18 mouse cellular contexts compared by ENCODE assay signal in the genomic region with DNA sequence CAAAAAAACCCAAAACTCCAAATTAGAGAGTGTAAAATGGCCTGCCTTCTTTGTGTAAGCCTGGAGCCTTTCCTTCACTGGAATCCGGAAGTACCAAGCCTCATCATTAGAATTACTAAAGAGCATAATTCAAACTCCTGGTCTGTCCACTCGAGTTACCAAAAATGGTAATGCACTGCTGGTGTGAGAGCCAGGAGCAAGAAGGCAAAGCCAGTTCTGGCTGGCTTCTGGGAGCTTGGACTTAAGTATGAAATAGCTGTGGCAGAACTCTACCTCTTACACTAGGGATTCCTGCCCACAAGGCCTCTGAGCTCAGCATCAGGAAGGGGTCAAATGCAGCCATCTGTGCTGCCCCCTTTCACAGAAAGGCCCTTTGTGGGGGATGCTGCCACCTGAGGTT.
DNase-seq lines count a peak whose midpoint lies in the region; ATAC-seq and TF ChIP-seq lines count a peak whose summit lies in the region.
"Had no signal": no experiment of that assay in that cellular context is flagged by ENCODE, and none has a peak within 500 bp of the region (broad histone marks: within the 10 kb centered on the region; RNA-seq: fewer than 3 reads in every experiment).

No protein-coding gene starts in this region.

- ATAC-seq in midbrain, embryonic 14.5 days (ENCODE audit: low FRiP score, low TSS enrichment): no peak
- peak; percentile 49; the same call in 1 of the 2 replicates for ATAC-seq in kidney, embryonic 16.5 days (ENCODE audit: low FRiP score, low TSS enrichment)
- peak; percentile 24; the same call in 1 of the 2 replicates for ATAC-seq in stomach, postnatal 0 days (ENCODE audit: low FRiP score, low TSS enrichment)
- ATAC-seq: intestine, postnatal 0 days had no signal

- no peaks in the 10 kb centered on the region for H3K27me3 ChIP-seq in heart, embryonic 10.5 days (ENCODE audit: insufficient read depth, poor library complexity, severe bottlenecking)
- H3K27me3 ChIP-seq in midbrain, embryonic 10.5 days (ENCODE audit: low read depth, poor library complexity, severe bottlenecking): peaks cover 12% of the 10 kb centered on the region; the same call in 1 of the 2 replicates
- no peaks in the 10 kb centered on the region for H3K27me3 ChIP-seq in midbrain, embryonic 14.5 days (ENCODE audit: control insufficient read depth, insufficient read depth, low read length)
- H3K27me3 ChIP-seq in kidney, embryonic 16.5 days (ENCODE audit: insufficient read depth, low read length): no peaks in the 10 kb centered on the region
- H3K27me3 ChIP-seq in stomach, postnatal 0 days (ENCODE audit: control insufficient read depth, insufficient read depth, low read length): no peaks in the 10 kb centered on the region
- H3K27me3 ChIP-seq: embryonic facial prominence, embryonic 12.5 days; hindbrain, embryonic 12.5 days; liver, embryonic 15.5 days had no signal

- no peak for DNase-seq in heart, embryonic 10.5 days (ENCODE audit: low spot score)
- no peak for DNase-seq in heart, postnatal 25 days (ENCODE audit: low spot score)
- DNase-seq in midbrain, embryonic 10.5 days (ENCODE audit: low spot score): no peak
- DNase-seq in midbrain, embryonic 14.5 days: no peak
- DNase-seq in stomach, postnatal 0 days (ENCODE audit: low spot score): no peak
- no peak for DNase-seq in thymus, postnatal 25 days
- no peak for DNase-seq in urinary bladder, postnatal 10 days (ENCODE audit: low spot score)
- DNase-seq: cerebellum, adult 9-10 months; gastrocnemius, postnatal 10 days; right cerebral cortex, adult 18-20 months; thymus, adult 18-20 months had no signal

- 0 out of 2 replicates have a peak, but pooled peaks cover 15% of the 10 kb centered on the region for H3K36me3 ChIP-seq in heart, embryonic 10.5 days
- H3K36me3 ChIP-seq in midbrain, embryonic 10.5 days: no peaks in the 10 kb centered on the region
- no peaks in the 10 kb centered on the region for H3K36me3 ChIP-seq in midbrain, embryonic 14.5 days (ENCODE audit: control insufficient read depth, insufficient read depth, low read length)
- H3K36me3 ChIP-seq in kidney, embryonic 16.5 days (ENCODE audit: insufficient read depth, low read length): no peaks in the 10 kb centered on the region
- no peaks in the 10 kb centered on the region for H3K36me3 ChIP-seq in stomach, postnatal 0 days (ENCODE audit: control insufficient read depth, insufficient read depth, low read length)
- H3K36me3 ChIP-seq: embryonic facial prominence, embryonic 12.5 days; hindbrain, embryonic 12.5 days; liver, embryonic 15.5 days had no signal

- H3K4me1 ChIP-seq in heart, embryonic 10.5 days: no peaks in the 10 kb centered on the region
- H3K4me1 ChIP-seq in midbrain, embryonic 10.5 days: peaks cover 11% of the 10 kb centered on the region
- no peaks in the 10 kb centered on the region for H3K4me1 ChIP-seq in midbrain, embryonic 14.5 days (ENCODE audit: control insufficient read depth, insufficient read depth, low read length)
- H3K4me1 ChIP-seq in kidney, embryonic 16.5 days (ENCODE audit: insufficient read depth, low read length): no peaks in the 10 kb centered on the region
- H3K4me1 ChIP-seq in stomach, postnatal 0 days (replicated peaks; ENCODE audit: control insufficient read depth, insufficient read depth): no peaks in the 10 kb centered on the region
- H3K4me1 ChIP-seq: embryonic facial prominence, embryonic 12.5 days; liver, embryonic 15.5 days had no signal

- TF ChIP-seq EP300 in stomach, postnatal 0 days (optimal IDR thresholded peaks at IDR 0.05): no peak

- H3K4me3 ChIP-seq in heart, embryonic 10.5 days: no peak overlapping the region
- no peak overlapping the region for H3K4me3 ChIP-seq in midbrain, embryonic 10.5 days
- no peak overlapping the region for H3K4me3 ChIP-seq in midbrain, embryonic 14.5 days (replicated peaks; ENCODE audit: low read depth, low read length)
- H3K4me3 ChIP-seq in kidney, embryonic 16.5 days (ENCODE audit: low read length): no peak overlapping the region
- H3K4me3 ChIP-seq in stomach, postnatal 0 days (ENCODE audit: low read depth, low read length): no peak overlapping the region
- H3K4me3 ChIP-seq: embryonic facial prominence, embryonic 12.5 days; hindbrain, embryonic 12.5 days; liver, embryonic 15.5 days; megakaryocyte, embryonic 14.5 days had no signal

- intact Hi-C loops in heart, postnatal 25 days (cut with DNase I): loop anchor here (10.0 kb wide), 1 partner anchor 227 kb away; no protein-coding TSS in a partner anchor

- TF ChIP-seq CTCF in stomach, postnatal 0 days (IDR thresholded peaks at IDR 0.05; ENCODE audit: low read depth): no peak

- no peak overlapping the region for H3K9ac ChIP-seq in midbrain, embryonic 14.5 days (replicated peaks; ENCODE audit: low read length)
- H3K9ac ChIP-seq in kidney, embryonic 16.5 days (replicated peaks; ENCODE audit: low read length): no peak overlapping the region
- no peak overlapping the region for H3K9ac ChIP-seq in stomach, postnatal 0 days (ENCODE audit: low read length)
- H3K9ac ChIP-seq: embryonic facial prominence, embryonic 12.5 days; hindbrain, embryonic 12.5 days; liver, embryonic 15.5 days had no signal

- no peak overlapping the region for H3K4me2 ChIP-seq in midbrain, embryonic 14.5 days (ENCODE audit: low read length)
- no peak overlapping the region for H3K4me2 ChIP-seq in kidney, embryonic 16.5 days (replicated peaks; ENCODE audit: low read depth, low read length)
- H3K4me2 ChIP-seq in stomach, postnatal 0 days (replicated peaks; ENCODE audit: low read depth): no peak overlapping the region
- H3K4me2 ChIP-seq: embryonic facial prominence, embryonic 12.5 days; heart, embryonic 11.5 days; hindbrain, embryonic 12.5 days; liver, embryonic 15.5 days had no signal

- H3K27ac ChIP-seq in heart, embryonic 10.5 days: peak overlapping the region; percentile 64
- 0 out of 2 replicates have a peak overlapping the region, but pooled peaks have one; percentile 7 for H3K27ac ChIP-seq in midbrain, embryonic 10.5 days (replicated peaks)
- no peak overlapping the region for H3K27ac ChIP-seq in midbrain, embryonic 14.5 days (replicated peaks; ENCODE audit: low read depth, low read length)
- H3K27ac ChIP-seq in kidney, embryonic 16.5 days (ENCODE audit: low read length): peak overlapping the region; percentile 20; the same call in 1 of the 2 replicates
- peak overlapping the region; percentile 71 for H3K27ac ChIP-seq in stomach, postnatal 0 days (replicated peaks)
- H3K27ac ChIP-seq: embryonic facial prominence, embryonic 12.5 days; hindbrain, embryonic 12.5 days; liver, embryonic 15.5 days had no signal

- WGBS in heart, embryonic 10.5 days: 58% methylated on average over 2 of the region's 2 CpGs
- WGBS in midbrain, embryonic 10.5 days: 54% methylated on average over 2 of the region's 2 CpGs
- WGBS in midbrain, embryonic 14.5 days: 41% methylated on average over 2 of the region's 2 CpGs
- WGBS in kidney, embryonic 16.5 days: 47% methylated on average over 2 of the region's 2 CpGs
- WGBS in stomach, postnatal 0 days: 54% methylated on average over 2 of the region's 2 CpGs

- no peaks in the 10 kb centered on the region for H3K9me3 ChIP-seq in heart, embryonic 10.5 days
- H3K9me3 ChIP-seq in midbrain, embryonic 10.5 days (replicated peaks): no peaks in the 10 kb centered on the region
- no peaks in the 10 kb centered on the region for H3K9me3 ChIP-seq in midbrain, embryonic 14.5 days (ENCODE audit: control insufficient read depth, low read length)
- H3K9me3 ChIP-seq in kidney, embryonic 16.5 days (ENCODE audit: low read length): no peaks in the 10 kb centered on the region
- no peaks in the 10 kb centered on the region for H3K9me3 ChIP-seq in stomach, postnatal 0 days (ENCODE audit: control insufficient read depth, low read length)
- H3K9me3 ChIP-seq: embryonic facial prominence, embryonic 12.5 days; hindbrain, embryonic 12.5 days; liver, embryonic 15.5 days had no signal
